8 mouse cellular contexts compared by ENCODE assay signal in the genomic region with DNA sequence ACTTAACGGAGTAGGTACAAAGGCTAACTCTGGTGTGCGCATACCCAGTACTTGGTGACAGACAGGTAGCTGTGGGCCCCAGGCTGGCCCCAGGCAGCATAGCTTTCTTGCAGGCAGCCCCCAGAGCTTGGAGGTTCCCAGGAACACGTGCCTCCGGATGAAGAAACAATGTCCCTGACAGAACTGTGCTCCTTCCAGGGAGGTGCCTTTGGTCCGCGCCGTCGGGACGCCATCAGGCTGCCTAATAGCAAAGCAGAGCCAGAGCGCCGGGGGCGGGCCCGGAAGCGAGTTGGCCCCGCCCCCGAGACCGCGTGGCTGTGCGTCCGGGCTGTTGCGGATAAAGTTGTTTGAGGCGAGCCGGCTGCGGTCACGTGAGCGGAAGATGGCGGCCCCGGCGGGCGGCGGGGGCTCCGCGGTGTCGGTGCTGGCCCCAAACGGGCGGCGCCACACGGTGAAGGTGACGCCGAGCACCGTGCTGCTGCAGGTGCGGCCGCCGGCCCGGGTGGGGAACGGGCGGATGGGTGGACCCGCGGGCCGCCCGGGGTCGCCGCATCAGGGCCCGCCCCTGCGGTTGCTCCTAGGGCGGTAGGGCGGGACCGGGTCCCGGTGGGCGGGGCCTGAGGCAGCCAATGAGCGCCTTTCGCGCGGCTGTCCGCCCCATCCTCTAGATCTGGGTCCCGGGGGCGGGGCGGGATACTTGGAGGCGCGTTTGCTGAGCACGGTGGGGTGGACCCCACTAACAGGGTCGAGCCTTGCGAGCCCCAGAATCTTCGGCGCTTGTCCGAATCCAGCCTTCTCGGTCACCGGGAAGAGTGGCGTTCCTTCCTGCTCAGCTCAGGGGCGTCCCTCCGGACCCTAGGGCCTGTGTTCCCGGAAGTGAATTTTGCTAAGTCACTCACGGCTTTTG. TPM values are rescaled to one million over a fixed set of nuclear protein-coding genes. Genes with fewer than 3 reads are reported as not detected.
DNase-seq lines count a peak whose midpoint lies in the region; ATAC-seq and TF ChIP-seq lines count a peak whose summit lies in the region.

A gene (plus strand): TSS at position 287 of the 907 bp plus-strand sequence.

- H3K9me3 ChIP-seq in G1E (replicated peaks), result no peaks in the 10 kb centered on the region
- no peaks in the 10 kb centered on the region for H3K9me3 ChIP-seq in forebrain, postnatal 0 days (ENCODE audit: low read length)
- no peaks in the 10 kb centered on the region for H3K9me3 ChIP-seq in lung, embryonic 15.5 days

- peaks cover 28% of the 10 kb centered on the region for H3K4me1 ChIP-seq in G1E (ENCODE audit: insufficient read depth, low read depth, low read length)
- peaks cover 10% of the 10 kb centered on the region for H3K4me1 ChIP-seq in forebrain, postnatal 0 days (ENCODE audit: insufficient read depth)
- peaks cover 7% of the 10 kb centered on the region for H3K4me1 ChIP-seq in lung, embryonic 15.5 days

- H3K4me3 ChIP-seq in G1E (ENCODE audit: low read depth, low read length), result peak within 1 kb of the TSS; percentile 82
- H3K4me3 ChIP-seq in forebrain, postnatal 0 days (ENCODE audit: low read depth, low read length), result peak within 1 kb of the TSS; percentile 82
- H3K4me3 ChIP-seq in lung, embryonic 15.5 days, result peak within 1 kb of the TSS; percentile 62

- H3K27ac ChIP-seq in forebrain, postnatal 0 days (ENCODE audit: low read depth, low read length), result peak within 1 kb of the TSS; percentile 84
- H3K27ac ChIP-seq in lung, embryonic 15.5 days, result peak within 1 kb of the TSS; percentile 86

- peaks cover 37% of the 10 kb centered on the region for H3K36me3 ChIP-seq in G1E (replicated peaks)
- H3K36me3 ChIP-seq in forebrain, postnatal 0 days (ENCODE audit: insufficient read depth), result peaks cover 10% of the 10 kb centered on the region
- peaks cover 10% of the 10 kb centered on the region for H3K36me3 ChIP-seq in lung, embryonic 15.5 days

- peak; percentile 91 for ATAC-seq in G1E (ENCODE audit: extremely low read depth, insufficient number of reproducible peaks, low FRiP score, poor library complexity, severe bottlenecking)
- peak; percentile 98 for ATAC-seq in forebrain, postnatal 0 days
- peak; percentile 97 for ATAC-seq in lung, embryonic 15.5 days (ENCODE audit: borderline replicate concordance, extremely low read depth, low FRiP score, low TSS enrichment)

- H3K27me3 ChIP-seq in G1E (ENCODE audit: insufficient read depth, low read length), result 0 out of 2 replicates have a peak, but pooled peaks cover 3% of the 10 kb centered on the region
- no peaks in the 10 kb centered on the region for H3K27me3 ChIP-seq in forebrain, postnatal 0 days (ENCODE audit: insufficient read depth, low read length)
- no peaks in the 10 kb centered on the region for H3K27me3 ChIP-seq in lung, embryonic 15.5 days

- peak; percentile 99 for DNase-seq in G1E (ENCODE audit: low spot score)
- peak; percentile 94 for DNase-seq in cerebellum, adult 18-20 months
- DNase-seq in forebrain, postnatal 0 days, result peak; percentile 96
- DNase-seq in heart, postnatal 4 days, result peak; percentile 96
- DNase-seq in layer of hippocampus, adult 8-10 months (ENCODE audit: low spot score in 2 of 2), result peak; percentile 84 to 88
- peak; percentile 92 for DNase-seq in ovary, adult 18-20 months (ENCODE audit: low spot score)
- peak; percentile 96 for DNase-seq in thymus, postnatal 0 days (ENCODE audit: low spot score)

- peak within 1 kb of the TSS; percentile 70 for H3K9ac ChIP-seq in forebrain, postnatal 0 days
- H3K9ac ChIP-seq in lung, embryonic 15.5 days, result peak within 1 kb of the TSS; percentile 64

- 4% methylated on average over 81 of the region's 83 CpGs for WGBS in forebrain, postnatal 0 days
- WGBS in lung, embryonic 15.5 days, result under 1% methylated on average over 83 of the region's 83 CpGs

- TF ChIP-seq CTCF in G1E (IDR thresholded peaks at IDR 0.05; ENCODE audit: low read depth, low read length), result no peak
- TF ChIP-seq CTCF in forebrain, postnatal 0 days (IDR thresholded peaks at IDR 0.05; ENCODE audit: low read depth), result no peak

- H3K4me2 ChIP-seq in forebrain, postnatal 0 days (ENCODE audit: low read depth), result peak within 1 kb of the TSS; percentile 71
- H3K4me2 ChIP-seq in lung, embryonic 15.5 days, result peak within 1 kb of the TSS; percentile 83

RNA-seq across cellular contexts. Expression of the gene that starts here (rescaled TPM):
- total RNA-seq in G1E (2014; fragmentation: Nextera tagmentation), result 57.0 and 79.7 TPM in 2 replicates
- 39.2 and 43.2 TPM in 2 replicates for total RNA-seq in G1E (2017)
- polyA plus RNA-seq in G1E (2012), result 248 and 301 TPM in 2 replicates
- 97.7 and 102 TPM in 2 replicates for total RNA-seq in forebrain, postnatal 0 days (2014; rRNA removed)
- polyA plus RNA-seq in forebrain, postnatal 0 days (2015; fragmentation: Nextera tagmentation; extraction: Ambion mirVana), result 137 and 139 TPM in 2 replicates
- 10 to 100 TPM; 62.7 to 64.0 TPM for total RNA-seq in heart, postnatal 4 days (2021)
- 10 to 100 TPM; 53.0 to 61.0 (median 55.6) TPM for total RNA-seq in layer of hippocampus, adult 8-10 months (2022)
- 138 and 143 TPM in 2 replicates for polyA plus RNA-seq in lung, embryonic 15.5 days (2015; fragmentation: Nextera tagmentation; extraction: Ambion mirVana)
- 116 and 120 TPM in 2 replicates for polyA plus RNA-seq in thymus, postnatal 0 days (2015; fragmentation: Nextera tagmentation; extraction: Ambion mirVana)

Comparison
In these comparisons a context has a peak if more than half of its experiments do, and no peak if none do; other contexts are left out.
1. Peak in every context shown above with its lines: DNase-seq, ATAC-seq, H3K4me3 ChIP-seq and H3K27ac ChIP-seq.